Mouse (Mus musculus) neutrophil, adult 5-6 weeks (primary cell): ENCODE measurements around the gene Map2k5. TPM values are rescaled to one million over a fixed set of nuclear protein-coding genes. Genes with fewer than 3 reads are reported as not detected.

Source experiments
- ATAC-seq: fragments of 151-379, 151-347 bp; 2 replicates; pipeline ENCODE4 v1.8.0; 2017; ENCODE audit warnings: mild to moderate bottlenecking, moderate TSS enrichment; ENCODE audit not compliant: insufficient number of reproducible peaks, poor library complexity, low FRiP score, severe bottlenecking; ENCODE audit errors: extremely low read depth
- total RNA-seq: library from RNA; stranded (forward); fragments of 200-1000 nt; gene quantifications from 2 replicates; pipeline ENCODE4 v1.2.3, GENCODE M21; 2017

Map2k5 gene
- total RNA-seq, 1 experiment from 2014 or later: 29.2 TPM

GRCm38 (mm10) chr9:63163756-63164155 is 213.9 kb downstream of the Map2k5 start:
- no peak for ATAC-seq

- no peak for ATAC-seq
These were observed 225.8 kb downstream of the Map2k5 start for GRCm38 (mm10) chr9:63151949-63152348.

DNA sequence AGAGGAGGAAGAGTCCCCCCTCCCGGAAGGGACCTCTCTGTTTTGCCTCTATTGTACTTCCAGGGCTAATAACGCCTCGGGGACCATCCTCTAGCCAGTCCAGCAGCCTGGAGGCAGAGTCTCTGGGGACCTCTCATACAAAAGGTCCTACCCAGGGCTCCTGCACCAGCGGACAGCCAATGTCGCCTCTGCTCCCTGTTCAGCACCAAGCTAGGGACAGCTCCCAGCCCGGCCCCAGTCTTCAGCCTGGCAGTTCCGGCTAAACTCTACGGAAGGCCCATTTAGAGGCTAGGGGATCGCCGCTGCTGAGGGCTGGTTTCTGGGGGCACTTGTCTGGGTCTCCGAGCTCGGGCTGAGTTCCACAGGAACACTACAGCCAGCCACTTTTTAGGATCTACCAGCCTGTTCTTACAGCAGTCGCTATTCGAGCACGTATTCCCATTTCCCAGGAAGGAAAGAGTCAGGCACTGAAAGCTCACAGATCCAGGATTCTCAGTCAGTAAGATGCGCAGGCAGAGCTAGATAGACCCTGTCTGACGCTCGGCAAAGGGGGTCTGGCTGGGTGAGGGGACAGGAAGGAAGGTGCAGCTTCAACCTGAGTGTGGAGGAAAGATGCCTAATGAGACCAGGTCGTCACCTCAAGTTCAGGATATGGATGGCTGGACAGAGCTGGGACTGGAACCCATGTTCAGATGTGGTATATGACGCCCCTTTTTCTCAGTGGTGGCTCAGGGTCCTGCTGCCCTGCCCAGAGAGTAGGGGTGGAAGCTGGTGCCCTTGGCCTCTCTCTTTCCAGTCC is 226.4 kb downstream of the Map2k5 start:
- ATAC-seq: no peak

- ATAC-seq: no peak
These were observed 227.5 kb downstream of the Map2k5 start for GRCm38 (mm10) chr9:63150086-63150800.

DNA sequence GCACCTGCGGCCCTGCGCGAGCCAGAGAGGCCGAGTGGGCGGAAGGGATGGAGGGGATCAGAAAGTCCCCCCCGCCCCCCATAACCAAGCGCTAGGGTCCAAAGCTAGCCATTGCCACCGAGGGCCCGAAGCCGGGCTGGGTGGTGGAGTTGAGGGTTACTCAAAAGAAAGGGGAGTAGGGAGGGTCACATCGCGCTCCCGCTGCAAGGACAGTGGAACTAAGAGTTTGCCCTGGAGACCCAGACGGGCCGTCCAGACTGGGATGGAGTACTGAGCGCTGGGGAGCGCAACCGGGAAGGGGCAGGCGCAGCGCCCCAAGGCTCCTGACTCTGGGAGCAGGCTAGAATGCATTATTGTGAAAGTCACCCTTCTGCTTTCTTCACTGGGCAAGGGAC is 228.3 kb downstream of the Map2k5 start:
- no peak for ATAC-seq

DNA sequence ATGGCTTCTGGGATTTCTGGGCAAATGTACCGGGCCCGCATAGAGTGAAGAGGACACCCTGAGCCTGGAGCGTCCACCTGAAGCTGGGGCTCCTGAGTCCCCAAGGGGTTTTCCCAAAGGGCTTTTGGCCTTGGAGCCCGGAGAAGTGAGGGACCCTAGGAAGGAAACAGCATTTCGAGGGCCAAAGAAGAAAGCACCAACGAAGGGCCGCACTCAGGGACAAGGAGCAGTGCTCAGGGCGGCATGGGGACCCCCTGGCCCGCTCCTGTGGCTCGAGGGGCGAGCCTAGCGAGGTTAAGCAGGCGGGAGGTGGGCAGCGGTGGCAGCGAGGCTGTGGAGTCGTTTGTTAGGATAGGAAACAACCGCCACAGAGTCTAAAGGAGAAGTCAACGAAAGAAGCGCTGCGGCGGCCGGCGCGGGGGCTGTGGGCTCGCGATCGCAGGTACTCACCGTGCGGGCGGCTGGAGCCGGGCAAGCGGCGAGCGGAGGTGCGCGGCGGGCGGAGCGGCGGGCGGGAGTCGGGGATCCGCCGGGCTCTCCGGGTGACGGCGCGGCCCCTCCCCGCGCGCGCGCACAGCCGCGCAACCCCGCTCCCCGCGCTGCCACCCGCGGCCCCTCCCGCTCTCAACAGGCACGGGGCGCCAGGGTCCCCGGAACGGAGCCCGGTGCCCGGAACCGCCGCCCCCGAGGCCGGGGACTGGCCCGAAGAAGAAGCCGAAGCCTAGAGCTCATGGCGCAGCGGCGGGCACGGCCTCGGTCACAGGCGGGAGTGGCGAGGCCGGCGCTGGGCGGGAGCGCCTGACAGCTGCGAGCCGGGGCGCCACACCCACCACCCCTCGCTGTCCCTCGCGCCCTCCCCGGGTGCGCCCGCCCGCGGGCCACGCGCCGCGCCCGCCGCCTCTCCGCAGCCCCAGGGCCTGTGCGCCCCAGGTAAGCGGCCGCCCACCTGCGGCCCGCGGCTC is 229.0 kb downstream of the Map2k5 start, which contains the start of gene Skor1:
TSS of gene Skor1 (minus strand) at position 552 of the 962 bp plus-strand sequence.
- no peak for ATAC-seq

DNA sequence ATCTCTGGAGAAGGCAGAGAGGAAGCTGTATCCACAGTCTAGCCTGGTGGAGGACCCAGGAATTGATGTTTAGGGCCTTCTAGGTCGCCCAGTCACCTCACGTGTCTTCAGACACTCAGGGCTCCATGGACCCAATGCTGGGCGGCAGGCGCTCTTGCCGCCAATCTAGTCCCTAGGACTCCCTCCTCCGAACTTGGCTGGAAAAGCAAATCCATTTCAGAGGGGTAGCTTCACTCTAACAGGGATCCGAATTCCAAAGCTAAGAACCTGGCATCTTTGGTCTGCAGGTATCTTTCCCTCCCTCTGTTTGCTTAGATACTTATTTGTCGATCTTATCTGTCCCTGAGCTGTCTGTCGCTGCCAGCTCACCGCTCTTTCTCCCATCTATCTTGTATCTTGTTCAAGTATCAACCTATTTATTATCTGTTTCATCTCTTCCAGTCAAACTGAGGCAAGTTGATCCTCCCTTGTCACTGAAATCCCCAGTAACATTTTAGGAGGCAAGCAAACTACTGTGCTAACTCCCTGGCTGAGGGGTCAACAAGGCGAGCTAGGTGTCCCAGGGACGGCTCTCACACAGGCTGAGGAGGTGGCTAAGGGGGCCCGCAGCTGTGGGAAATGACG is 229.8 kb downstream of the Map2k5 start:
- ATAC-seq: no peak

- ATAC-seq: no peak
These were observed 230.4 kb downstream of the Map2k5 start for GRCm38 (mm10) chr9:63147296-63147695.

- ATAC-seq: no peak
These were observed 230.8 kb downstream of the Map2k5 start for GRCm38 (mm10) chr9:63146856-63147274.

GRCm38 (mm10) chr9:63146126-63146855 is 231.4 kb downstream of the Map2k5 start:
- no peak for ATAC-seq

GRCm38 (mm10) chr9:63145249-63146125 is 232.2 kb downstream of the Map2k5 start:
- no peak for ATAC-seq

- no peak for ATAC-seq
These were observed 233.0 kb downstream of the Map2k5 start for GRCm38 (mm10) chr9:63144502-63145248.

- ATAC-seq: no peak
These were observed 233.8 kb downstream of the Map2k5 start for GRCm38 (mm10) chr9:63143641-63144501.

- no peak for ATAC-seq
These were observed 234.5 kb downstream of the Map2k5 start for GRCm38 (mm10) chr9:63143227-63143626.

DNA sequence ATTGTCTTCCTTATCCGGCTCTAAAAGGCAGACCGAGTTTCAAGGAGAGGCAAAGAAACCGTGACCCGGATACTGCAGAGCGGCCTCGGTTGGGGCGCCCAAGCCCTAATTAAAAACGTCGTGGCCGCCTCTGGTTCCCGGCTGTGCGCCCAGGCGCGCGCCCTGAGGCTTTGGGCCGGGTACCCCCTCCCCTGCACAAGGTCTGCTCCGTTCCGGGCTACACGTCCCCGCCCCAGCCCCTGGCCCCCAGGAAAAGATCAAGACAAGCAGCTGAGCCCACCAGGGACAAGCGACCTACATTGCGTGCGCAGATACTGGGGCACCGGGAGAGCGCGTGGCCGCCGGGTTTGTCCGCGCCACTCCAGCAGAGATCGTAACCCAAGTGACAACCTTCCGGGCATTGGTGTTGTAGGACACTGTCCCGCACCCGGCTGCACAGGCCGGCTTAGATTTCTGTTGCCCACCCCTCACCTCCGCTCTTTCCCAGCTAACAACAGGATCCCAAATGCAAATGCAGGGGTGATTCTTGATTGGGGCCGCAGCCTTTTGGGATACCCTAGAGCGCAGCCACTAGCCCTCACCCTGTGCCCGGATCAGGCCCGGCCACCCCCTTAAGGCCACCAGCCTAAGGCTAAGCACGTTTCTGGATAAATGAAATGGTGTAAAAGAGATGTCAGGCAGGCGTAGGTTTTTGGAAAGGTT is 235.2 kb downstream of the Map2k5 start:
- ATAC-seq: no peak
